Mouse (Mus musculus) heart, embryonic 11.5 days (tissue): ENCODE measurements around the gene Dtd2. TPM values are rescaled to one million over a fixed set of nuclear protein-coding genes. Genes with fewer than 3 reads are reported as not detected.

ENCODE experiments used
- ATAC-seq: fragments of 200-750 bp; cut with Nextera tagmentation; replicated peaks from 2 replicates; pipeline ENCODE4 v1.8.0; 2017; ENCODE audit warnings: moderate library complexity; ENCODE audit not compliant: insufficient number of reproducible peaks, low FRiP score, low TSS enrichment
- H3K27ac ChIP-seq: fragments of 300-500 bp; sonication (generic); 2 replicates; pipeline ENCODE4 v1.5.1; 2014; ENCODE audit warnings: mild to moderate bottlenecking, low read depth, low read length
- H3K27me3 ChIP-seq: fragments of 300-500 bp; sonication (generic); 2 replicates; pipeline ENCODE4 v1.6.1; 2014; ENCODE audit warnings: mild to moderate bottlenecking, low read length, mixed read lengths; ENCODE audit not compliant: control insufficient read depth, insufficient read depth
- H3K36me3 ChIP-seq: fragments of 300-500 bp; sonication (generic); 2 replicates; pipeline ENCODE4 v1.6.1; 2014; ENCODE audit warnings: mild to moderate bottlenecking, low read length, moderate library complexity, mixed read lengths; ENCODE audit not compliant: control insufficient read depth, insufficient read depth
- H3K4me1 ChIP-seq: fragments of 300-500 bp; sonication (generic); 2 replicates; pipeline ENCODE4 v1.6.1; 2014; ENCODE audit warnings: low read length; ENCODE audit not compliant: control insufficient read depth, insufficient read depth
- H3K4me2 ChIP-seq: fragments of 300-500 bp; sonication (generic); 2 replicates; pipeline ENCODE4 v1.6.1; 2014; ENCODE audit warnings: mild to moderate bottlenecking, moderate library complexity
- H3K4me3 ChIP-seq: fragments of 300-500 bp; sonication (generic); 2 replicates; pipeline ENCODE4 v1.5.1; 2014; ENCODE audit warnings: low read depth, low read length
- H3K9ac ChIP-seq: fragments of 300-500 bp; sonication (generic); 2 replicates; pipeline ENCODE4 v1.6.1; 2014; ENCODE audit warnings: mild to moderate bottlenecking, low read depth, low read length, moderate library complexity
- H3K9me3 ChIP-seq: fragments of 300-500 bp; sonication (generic); replicated peaks from 2 replicates; pipeline ENCODE4 v1.6.1; 2016; ENCODE audit warnings: low read length; ENCODE audit not compliant: control insufficient read depth
- WGBS: fragments of 180-500 bp; shearing (Covaris S2); extraction: QIAGEN DNeasy Blood & Tissue Kit; methylation state at CpG from one replicate; pipeline ENCODE4 v1.1.7; 2014; ENCODE audit not compliant: insufficient replicate concordance; 5-methylcytosine and 5-hydroxymethylcytosine counted together
- polyA plus RNA-seq: library from polyadenylated mRNA; unstranded; fragments of >200 nt; fragmentation: Nextera tagmentation; extraction: Ambion mirVana; gene quantifications from 2 replicates; pipeline ENCODE4 v1.2.1, GENCODE M21; 2014

The Dtd2 gene
- polyA plus RNA-seq = 20.2 and 20.9 TPM in 2 replicates

DNA sequence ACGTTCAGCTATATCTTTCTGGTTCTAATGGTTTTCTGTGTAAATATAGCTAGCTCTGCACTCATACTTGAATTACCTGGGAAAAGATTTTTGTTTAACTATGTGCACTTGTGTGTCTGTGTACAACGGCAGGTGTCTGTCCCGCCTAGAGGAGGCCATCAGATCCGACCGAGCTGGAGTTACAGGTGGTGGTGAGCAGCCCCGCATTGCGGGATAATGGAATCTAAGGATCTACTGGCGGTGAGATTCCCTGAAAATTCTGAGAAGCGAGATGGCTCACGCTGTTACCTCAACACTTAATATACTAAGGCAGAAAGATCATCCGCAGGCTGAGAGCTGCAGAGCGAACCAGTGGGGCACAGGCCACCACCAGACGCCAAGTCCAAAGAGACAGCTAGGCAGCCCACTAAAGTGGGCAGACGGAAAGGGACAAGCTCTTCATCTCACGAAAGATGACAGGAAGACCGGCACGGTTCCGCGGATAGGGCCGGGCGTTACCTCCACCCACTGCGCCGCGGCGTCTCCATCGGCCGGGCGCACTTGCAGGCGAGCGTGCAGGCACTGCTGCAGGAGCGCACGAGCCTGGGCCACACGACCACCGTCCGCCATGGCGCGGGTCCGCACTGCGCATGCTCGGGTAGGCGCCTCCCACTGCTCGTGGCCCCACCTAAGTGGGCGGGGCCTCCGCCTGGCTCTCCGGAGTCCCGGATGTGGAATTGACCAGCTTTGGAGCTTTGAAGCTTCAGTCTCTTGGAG, at the start of gene Dtd2:
Gene Dtd2, minus strand, starts transcription at position 625 of the 756 bp plus-strand sequence.
- Histone ChIP-seq H3K4me3 (peak within 1 kb of the TSS; percentile 83), H3K27ac (peak within 1 kb of the TSS; percentile 67), H3K4me1 (no peaks in the 10 kb centered on the region), H3K9ac (peak within 1 kb of the TSS; percentile 95), H3K9me3 (no peaks in the 10 kb centered on the region), H3K36me3 (no peaks in the 10 kb centered on the region), H3K4me2 (peak within 1 kb of the TSS; percentile 78), H3K27me3 (no peaks in the 10 kb centered on the region)
- ATAC-seq = peak; percentile 92
- 3% methylated on average over 46 of the region's 46 CpGs for WGBS

DNA sequence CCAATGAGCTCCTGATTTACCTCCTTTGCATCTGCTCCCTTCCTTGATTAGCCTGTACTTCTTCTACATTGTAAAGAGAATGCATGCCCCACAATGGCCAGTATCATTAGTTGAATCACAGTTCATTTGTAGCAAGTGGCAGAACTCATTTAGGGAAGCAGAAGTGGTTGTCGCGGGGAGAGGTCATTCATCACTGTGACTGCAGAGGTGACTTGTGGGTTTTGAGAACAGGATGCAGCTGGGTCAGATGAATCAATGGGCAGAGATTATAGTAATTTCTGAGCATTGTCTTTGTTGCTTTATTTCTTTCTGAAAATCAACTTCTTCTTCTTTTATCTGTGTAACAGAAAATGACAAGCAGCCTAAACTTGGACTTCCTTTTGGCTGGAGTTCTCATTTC, 43.0 kb upstream of the Dtd2 start:
- Histone ChIP-seq H3K9ac (no peak overlapping the region), H3K27ac (no peak overlapping the region), H3K27me3 (no peaks in the 10 kb centered on the region), H3K9me3 (no peaks in the 10 kb centered on the region), H3K4me1 (no peaks in the 10 kb centered on the region), H3K4me2 (no peak overlapping the region), H3K4me3 (no peak overlapping the region), H3K36me3 (no peaks in the 10 kb centered on the region)
- WGBS = 76% methylated on average over 2 of the region's 2 CpGs
- no peak for ATAC-seq

DNA sequence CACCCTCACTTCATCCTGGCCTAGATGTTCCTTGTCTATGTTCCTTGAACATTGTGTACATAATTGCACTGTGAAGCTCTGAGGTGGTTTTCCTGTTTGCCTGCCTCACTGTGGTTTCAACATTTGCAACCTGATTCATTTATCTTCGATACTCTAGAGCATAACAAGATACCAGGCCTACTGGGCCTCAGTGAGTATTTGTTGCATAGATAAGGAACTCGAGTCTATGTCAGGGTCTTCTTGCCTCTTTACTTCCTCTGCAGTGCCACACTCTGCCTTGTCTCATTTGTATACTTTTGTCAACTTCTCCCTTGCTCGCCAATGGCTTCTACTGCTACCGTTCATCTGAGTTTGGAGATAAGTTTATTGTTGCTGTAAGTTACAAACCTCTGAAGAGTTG, 40.1 kb upstream of the Dtd2 start:
- H3K27ac ChIP-seq = no peak overlapping the region
- no peak overlapping the region for H3K9ac ChIP-seq
- H3K4me2 ChIP-seq = no peak overlapping the region
- H3K36me3 ChIP-seq = no peaks in the 10 kb centered on the region
- H3K4me3 ChIP-seq = no peak overlapping the region
- no peaks in the 10 kb centered on the region for H3K4me1 ChIP-seq
- 59% methylated on average over 4 of the region's 4 CpGs for WGBS
- no peak for ATAC-seq
- H3K9me3 ChIP-seq = no peaks in the 10 kb centered on the region
- H3K27me3 ChIP-seq = no peaks in the 10 kb centered on the region

DNA sequence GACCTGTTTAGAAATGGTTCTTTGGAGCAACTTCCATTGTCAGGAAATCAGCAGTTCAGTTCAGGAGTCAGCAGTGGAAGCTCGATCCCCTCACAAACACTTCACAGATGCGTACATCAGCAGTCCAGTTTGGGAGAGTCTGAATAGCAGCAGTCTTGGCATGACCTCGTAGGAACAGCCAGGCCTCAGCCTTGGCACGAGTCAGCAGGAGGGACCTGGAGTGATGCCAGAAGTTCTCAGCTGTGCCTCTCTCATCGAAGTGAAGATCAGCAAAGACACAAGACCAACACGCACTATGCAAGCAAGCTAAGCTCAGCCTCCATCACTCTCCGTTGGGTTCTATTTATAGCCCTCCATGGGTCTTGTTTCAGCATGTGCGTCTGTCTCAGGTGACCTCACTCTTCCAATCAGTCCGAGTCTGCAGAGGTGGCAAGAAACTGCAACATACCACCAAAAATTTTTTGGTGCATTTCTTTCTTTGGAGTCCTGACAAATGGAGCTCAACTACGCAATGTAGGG, 36.6 kb upstream of the Dtd2 start:
- no peak for ATAC-seq
- H3K27ac ChIP-seq = no peak overlapping the region

DNA sequence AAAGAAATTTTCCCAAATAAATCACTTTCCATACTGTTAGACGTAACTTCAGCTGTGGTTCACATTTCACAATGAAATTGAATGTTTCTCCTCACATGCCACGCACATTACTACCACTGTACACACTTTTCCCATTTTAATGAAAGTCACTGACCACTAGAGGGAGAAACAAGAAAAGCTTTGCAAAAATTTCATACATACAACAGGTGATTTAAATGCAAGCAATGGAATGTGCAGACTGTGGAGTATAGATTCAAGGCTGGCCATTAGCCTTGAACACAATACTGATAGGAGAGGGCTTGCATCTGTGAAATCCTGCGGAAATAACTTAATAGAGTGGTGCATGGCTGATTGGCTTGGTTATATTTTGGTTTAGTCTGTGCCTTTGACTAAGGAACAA, 32.1 kb upstream of the Dtd2 start:
- no peaks in the 10 kb centered on the region for H3K9me3 ChIP-seq
- H3K36me3 ChIP-seq = no peaks in the 10 kb centered on the region
- no peaks in the 10 kb centered on the region for H3K27me3 ChIP-seq
- no peak overlapping the region for H3K9ac ChIP-seq
- H3K27ac ChIP-seq = no peak overlapping the region
- H3K4me2 ChIP-seq = no peak overlapping the region
- no peak for ATAC-seq
- 61% methylated on average over 3 of the region's 3 CpGs for WGBS
- no peak overlapping the region for H3K4me3 ChIP-seq
- H3K4me1 ChIP-seq = no peaks in the 10 kb centered on the region

More for the DNA sequence above, 36.6 kb upstream of the Dtd2 start:
- no peak overlapping the region for H3K4me3 ChIP-seq
- H3K9ac ChIP-seq = no peak overlapping the region
- 60% methylated on average over 10 of the region's 10 CpGs for WGBS
- H3K4me1 ChIP-seq = no peaks in the 10 kb centered on the region
- no peaks in the 10 kb centered on the region for H3K36me3 ChIP-seq
- H3K4me2 ChIP-seq = no peak overlapping the region
- no peaks in the 10 kb centered on the region for H3K9me3 ChIP-seq
- no peaks in the 10 kb centered on the region for H3K27me3 ChIP-seq

DNA sequence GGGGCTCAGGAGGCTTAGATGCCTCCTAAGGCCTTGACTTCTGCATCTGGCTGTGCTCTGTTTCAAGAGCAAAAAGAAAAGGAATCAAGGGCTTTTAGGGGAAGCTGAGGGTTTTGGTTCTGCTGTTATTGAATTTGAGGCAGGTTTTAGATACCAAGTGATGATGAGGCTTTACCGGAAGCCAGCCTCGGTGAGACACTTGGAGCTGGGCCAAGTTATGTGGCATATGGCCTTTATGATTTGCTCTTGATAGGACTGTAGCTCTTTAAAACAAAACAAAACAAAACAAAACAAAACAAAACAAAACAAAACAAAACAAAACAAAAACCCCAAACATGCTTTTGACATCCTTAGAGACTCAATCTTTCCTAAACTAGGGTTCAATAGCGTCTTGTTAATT, 28.7 kb upstream of the Dtd2 start:
- 82% methylated on average over 3 of the region's 3 CpGs for WGBS

DNA sequence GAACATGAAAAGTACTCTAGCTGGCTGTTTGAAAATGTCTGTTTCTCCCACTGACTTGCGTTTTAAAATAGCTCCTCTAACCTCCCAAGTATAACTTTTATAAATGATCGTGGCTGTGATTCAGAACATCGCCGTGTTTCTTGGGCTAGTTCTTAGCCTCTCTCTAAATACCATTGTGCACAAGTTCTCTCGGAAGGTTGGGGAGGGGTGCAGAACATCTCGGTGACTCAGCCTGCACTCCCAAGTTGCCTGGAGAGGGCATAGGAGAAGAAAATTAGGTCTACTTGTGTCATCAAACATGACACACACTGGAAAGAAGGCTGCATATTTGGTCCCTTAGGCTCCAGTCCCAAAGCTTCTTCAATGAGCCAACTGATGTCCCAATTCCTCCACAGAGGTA, 26.0 kb upstream of the Dtd2 start:
- no peak overlapping the region for H3K4me3 ChIP-seq
- no peaks in the 10 kb centered on the region for H3K4me1 ChIP-seq
- H3K9me3 ChIP-seq = no peaks in the 10 kb centered on the region
- no peak for ATAC-seq
- no peak overlapping the region for H3K27ac ChIP-seq
- 83% methylated on average over 6 of the region's 6 CpGs for WGBS
- no peaks in the 10 kb centered on the region for H3K36me3 ChIP-seq
- H3K27me3 ChIP-seq = no peaks in the 10 kb centered on the region
- H3K9ac ChIP-seq = no peak overlapping the region
- no peak overlapping the region for H3K4me2 ChIP-seq

More for the DNA sequence above, 28.7 kb upstream of the Dtd2 start:
- Histone ChIP-seq H3K9ac (no peak overlapping the region), H3K4me2 (no peak overlapping the region), H3K4me1 (no peaks in the 10 kb centered on the region), H3K4me3 (no peak overlapping the region), H3K27me3 (no peaks in the 10 kb centered on the region), H3K27ac (no peak overlapping the region), H3K36me3 (no peaks in the 10 kb centered on the region), H3K9me3 (no peaks in the 10 kb centered on the region)
- ATAC-seq = no peak

DNA sequence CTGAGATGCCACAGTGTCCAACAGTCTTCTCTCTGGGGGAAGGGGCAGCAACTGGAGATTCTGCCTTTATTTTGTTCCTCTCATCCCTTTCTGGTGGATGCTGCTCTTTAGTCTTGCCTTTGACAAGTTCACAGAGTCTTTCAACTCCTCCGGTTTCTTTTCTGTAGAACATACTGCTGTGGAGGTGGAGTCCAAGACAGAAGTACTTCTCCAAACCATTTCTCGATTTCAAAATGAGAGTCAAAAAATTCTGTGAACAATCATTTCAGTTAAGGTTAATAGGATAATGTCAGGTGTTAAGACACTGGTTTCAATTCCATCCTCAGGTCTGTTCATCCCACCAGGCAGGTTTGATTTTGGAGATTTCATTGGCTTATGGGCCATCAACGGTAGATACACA, 21.7 kb upstream of the Dtd2 start, which contains the start of gene Gpr33:
Gene Gpr33, minus strand, starts transcription at position 101 of the 400 bp plus-strand sequence.
- no peak within 1 kb of the TSS for H3K4me3 ChIP-seq
- no peak for ATAC-seq
- no peak within 1 kb of the TSS for H3K4me2 ChIP-seq
- H3K27ac ChIP-seq = no peak within 1 kb of the TSS
- H3K4me1 ChIP-seq = no peaks in the 10 kb centered on the region
- no peaks in the 10 kb centered on the region for H3K27me3 ChIP-seq
- H3K9me3 ChIP-seq = no peaks in the 10 kb centered on the region
- WGBS = 84% methylated on average over 3 of the region's 3 CpGs
- no peaks in the 10 kb centered on the region for H3K36me3 ChIP-seq
- H3K9ac ChIP-seq = no peak within 1 kb of the TSS
